In the genomic region with DNA sequence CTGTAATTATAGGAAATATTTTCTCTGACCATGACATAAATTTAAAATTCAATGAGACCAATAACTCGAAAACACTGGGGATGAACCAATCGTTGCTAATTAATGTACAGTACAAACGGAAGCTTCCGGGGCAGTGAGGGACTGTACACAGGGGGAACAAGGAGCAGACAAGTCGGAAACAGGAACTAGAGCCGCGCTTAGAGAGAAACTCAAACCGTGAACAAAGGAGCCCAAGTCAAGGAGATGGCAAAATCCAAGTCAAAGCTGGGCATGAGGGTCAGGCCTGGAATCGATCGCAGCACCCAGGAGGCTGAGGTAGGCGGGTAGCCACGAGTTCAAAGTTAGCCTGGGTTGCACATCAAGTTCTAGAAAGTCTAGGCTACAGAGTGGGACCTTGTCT, we compare ENCODE assay signal across 32 mouse cellular contexts.
"Had no signal": no experiment of that assay in that cellular context is flagged by ENCODE, and none has a peak within 500 bp of the region (broad histone marks: within the 10 kb centered on the region; RNA-seq: fewer than 3 reads in every experiment).

No protein-coding gene starts in this region.

- H3K4me2 ChIP-seq: limb, embryonic 12.5 days; limb, embryonic 13.5 days; limb, embryonic 15.5 days; liver, embryonic 11.5 days; liver, embryonic 12.5 days; liver, embryonic 13.5 days; liver, embryonic 15.5 days; lung, embryonic 14.5 days; lung, embryonic 15.5 days; midbrain, embryonic 11.5 days; midbrain, embryonic 12.5 days; midbrain, embryonic 13.5 days; midbrain, embryonic 15.5 days; neural tube, embryonic 12.5 days had no signal

- H3K4me3 ChIP-seq: limb, embryonic 10.5 days; limb, embryonic 12.5 days; limb, embryonic 13.5 days; limb, embryonic 15.5 days; liver, embryonic 12.5 days; liver, embryonic 13.5 days; liver, embryonic 15.5 days; lung, embryonic 15.5 days; megakaryocyte, embryonic 14.5 days; midbrain, embryonic 10.5 days; midbrain, embryonic 12.5 days; midbrain, embryonic 13.5 days; midbrain, embryonic 15.5 days; myocyte; neural tube, embryonic 12.5 days had no signal

- H3K4me1 ChIP-seq: liver, embryonic 12.5 days; liver, embryonic 13.5 days; liver, embryonic 15.5 days; midbrain, embryonic 13.5 days; midbrain, embryonic 15.5 days; neural tube, embryonic 12.5 days had no signal

- ATAC-seq: liver, embryonic 12.5 days; liver, postnatal 0 days; lung, postnatal 0 days; midbrain, embryonic 13.5 days; midbrain, embryonic 15.5 days; midbrain, embryonic 16.5 days had no signal

- H3K36me3 ChIP-seq: limb, embryonic 10.5 days; limb, embryonic 12.5 days; limb, embryonic 13.5 days; limb, embryonic 15.5 days; liver, embryonic 12.5 days; liver, embryonic 13.5 days; liver, embryonic 15.5 days; lung, embryonic 15.5 days; midbrain, embryonic 10.5 days; midbrain, embryonic 12.5 days; midbrain, embryonic 13.5 days; midbrain, embryonic 15.5 days; neural tube, embryonic 12.5 days had no signal

- H3K27me3 ChIP-seq: limb, embryonic 15.5 days; liver, embryonic 15.5 days; lung, embryonic 15.5 days; neural tube, embryonic 12.5 days had no signal

- H3K9ac ChIP-seq: limb, embryonic 12.5 days; limb, embryonic 13.5 days; limb, embryonic 15.5 days; liver, embryonic 12.5 days; liver, embryonic 13.5 days; liver, embryonic 14.5 days; liver, embryonic 15.5 days; liver, postnatal 0 days; lung, embryonic 14.5 days; lung, embryonic 15.5 days; midbrain, embryonic 12.5 days; midbrain, embryonic 13.5 days; midbrain, embryonic 15.5 days; neural tube, embryonic 12.5 days had no signal

- H3K27ac ChIP-seq: limb, embryonic 10.5 days; limb, embryonic 12.5 days; limb, embryonic 13.5 days; limb, embryonic 15.5 days; liver, embryonic 12.5 days; liver, embryonic 13.5 days; liver, embryonic 14.5 days; liver, embryonic 15.5 days; lung, embryonic 15.5 days; macrophage; midbrain, embryonic 10.5 days; midbrain, embryonic 12.5 days; midbrain, embryonic 13.5 days; midbrain, embryonic 15.5 days; neural tube, embryonic 12.5 days had no signal

- DNase-seq: left cerebral cortex, postnatal 4 days; liver; liver, embryonic 13.5 days; liver, postnatal 0 days; lung, adult 18-20 months; lung, adult 2 months; lung, embryonic 14.5 days; lung, postnatal 10 days; lung, postnatal 14 days; lung, postnatal 36 days; lung, postnatal 4 days; midbrain, embryonic 14.5 days had no signal

- H3K9me3 ChIP-seq: limb, embryonic 10.5 days; limb, embryonic 12.5 days; limb, embryonic 13.5 days; limb, embryonic 15.5 days; liver, embryonic 12.5 days; liver, embryonic 13.5 days; liver, embryonic 15.5 days; lung, embryonic 15.5 days; megakaryocyte, embryonic 14.5 days; midbrain, embryonic 10.5 days; midbrain, embryonic 12.5 days; midbrain, embryonic 13.5 days; midbrain, embryonic 15.5 days; neural tube, embryonic 12.5 days had no signal
